Mouse (Mus musculus) embryonic fibroblast, embryonic 13.5 days (primary cell): ENCODE results near the gene Gas2.

Experiments used
- CTCF ChIP-seq: IDR thresholded peaks from 2 replicates; pipeline ENCODE4 v1.5.1; 2011; ENCODE audit warnings: mild to moderate bottlenecking, control low read depth, low read length, moderate library complexity, borderline replicate concordance; ENCODE audit not compliant: insufficient read depth
- POLR2A ChIP-seq: IDR thresholded peaks from 2 replicates; pipeline ENCODE4 v1.6.1; 2011; ENCODE audit warnings: low read depth, mild to moderate bottlenecking, control low read depth, low read length, moderate library complexity

DNA sequence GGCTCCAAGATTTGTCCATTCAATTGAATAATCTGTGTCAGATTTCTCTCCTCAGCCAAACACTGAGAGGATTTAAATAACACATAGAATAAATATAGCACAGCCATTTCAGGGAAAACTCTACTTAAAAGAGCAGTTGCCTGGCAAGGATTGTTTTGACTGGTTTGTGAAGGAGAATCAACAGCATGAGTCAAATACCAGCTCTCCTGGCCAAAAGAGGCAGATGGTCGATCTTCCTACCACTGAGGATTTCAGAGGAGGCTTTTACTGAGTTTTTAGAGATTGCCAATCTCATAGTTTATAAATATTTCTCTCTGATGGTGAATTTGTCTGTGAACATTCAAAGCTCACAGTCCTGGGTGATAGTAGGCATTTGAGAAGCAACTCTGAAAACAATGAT lies 41.9 kb upstream of the Gas2 start:
- no peak for TF ChIP-seq CTCF
- no peak for TF ChIP-seq POLR2A
